Mouse (Mus musculus): ENCODE data around the gene Nedd9.

DNA sequence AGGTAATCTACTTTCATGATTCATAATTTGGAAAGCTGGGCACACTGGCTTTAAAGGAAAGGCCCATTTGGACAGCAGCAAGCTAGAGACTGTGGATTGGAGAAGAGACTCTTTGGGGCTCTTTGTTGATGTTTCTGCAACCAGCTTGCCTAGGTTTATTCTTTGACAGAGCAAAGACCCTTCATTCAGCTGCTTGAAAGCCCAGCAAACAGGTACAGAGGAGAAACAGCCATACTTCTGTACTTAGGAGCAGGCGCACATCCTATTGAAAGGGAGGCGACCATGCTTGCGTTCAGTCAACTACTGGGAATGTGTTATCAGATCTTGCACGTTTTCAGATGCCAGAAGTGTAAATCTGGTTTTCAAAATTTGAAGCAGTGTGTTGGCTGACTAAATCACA is 162.5 kb downstream of the Nedd9 start:
- no peak for TF ChIP-seq POLR2A (IDR thresholded peaks at IDR 0.05; ENCODE audit: borderline replicate concordance, low read depth, low read length)
- TF ChIP-seq CTCF (IDR thresholded peaks at IDR 0.05; ENCODE audit: low read depth, low read length) = no peak

Data from bone marrow macrophage, adult 2 months (primary cell).